Mouse (Mus musculus) testis, adult 2 months (tissue): ENCODE results near the gene Zcchc8.

Experiments
- CTCF ChIP-seq: fragments of 200-500 bp; IDR thresholded peaks from 2 replicates; pipeline ENCODE4 v1.5.1; 2012; ENCODE audit warnings: low read depth, mild to moderate bottlenecking, inconsistent platforms, low read length, moderate library complexity; ENCODE audit not compliant: control insufficient read depth, insufficient read depth, insufficient replicate concordance
- POLR2A ChIP-seq: fragments of 200-500 bp; IDR thresholded peaks from 2 replicates; pipeline ENCODE4 v1.6.1; 2012; ENCODE audit warnings: low read depth, mild to moderate bottlenecking, inconsistent platforms, low read length, moderate library complexity; ENCODE audit not compliant: control insufficient read depth

GRCm38 (mm10) chr5:123747604-123748003, 26.7 kb upstream of the Zcchc8 start:
- no peak for TF ChIP-seq CTCF
- no peak for TF ChIP-seq POLR2A
